In the genomic region with DNA sequence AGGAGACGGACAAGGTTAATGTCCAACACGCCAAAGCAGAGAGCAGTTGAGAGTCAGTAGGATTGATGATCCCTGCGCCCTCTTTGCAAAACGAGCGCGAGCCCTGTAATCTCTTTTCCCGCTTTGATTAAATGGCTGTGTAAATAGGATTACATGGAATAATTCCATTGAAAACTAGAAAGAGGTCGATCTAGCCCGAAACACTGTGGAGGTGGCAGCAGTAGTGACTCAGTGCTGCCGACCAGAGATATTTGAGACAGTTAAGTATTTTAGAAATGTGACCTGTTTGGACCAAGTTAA, we compare ENCODE assay signal across 10 mouse cellular contexts. TPM values are rescaled to one million over a fixed set of nuclear protein-coding genes. Genes with fewer than 3 reads are reported as not detected.
A peak's percentile ranks its signal among the peaks of the same experiment; 100 is the strongest.
DNase-seq lines count a peak whose midpoint lies in the region; ATAC-seq and TF ChIP-seq lines count a peak whose summit lies in the region.
"Had no signal": no experiment of that assay in that cellular context is flagged by ENCODE, and none has a peak within 500 bp of the region (broad histone marks: within the 10 kb centered on the region; RNA-seq: fewer than 3 reads in every experiment).

No protein-coding gene starts in this region.

- 0 out of 2 replicates have a peak overlapping the region, but pooled peaks have one; percentile 78 for H3K9ac ChIP-seq in heart, postnatal 0 days (replicated peaks; ENCODE audit: low read depth, low read length)

- H3K27ac ChIP-seq in brown adipose tissue, adult 24 weeks (replicated peaks; ENCODE audit: low read depth, low read length): peak overlapping the region; percentile 87
- peak overlapping the region; percentile 43; the same call in 1 of the 2 replicates for H3K27ac ChIP-seq in heart, postnatal 0 days (ENCODE audit: low read depth)
- no peak overlapping the region for H3K27ac ChIP-seq in midbrain, embryonic 10.5 days (replicated peaks)

- WGBS in heart, postnatal 0 days: 25% methylated on average over 10 of the region's 10 CpGs
- WGBS in midbrain, embryonic 10.5 days: 2% methylated on average over 10 of the region's 10 CpGs

- peak; percentile 76 for DNase-seq in heart, adult 11 months
- DNase-seq in heart, postnatal 25 days (ENCODE audit: low spot score): no peak
- peak; percentile 17 for DNase-seq in heart, postnatal 0 days (ENCODE audit: low spot score)
- DNase-seq in midbrain, embryonic 10.5 days (ENCODE audit: low spot score): peak; percentile 41
- DNase-seq in left cerebral cortex, postnatal 4 days: no peak
- no peak for DNase-seq in frontal cortex, postnatal 10 days (ENCODE audit: low spot score in 2 of 2)
- DNase-seq in urinary bladder, postnatal 4 days (ENCODE audit: low spot score in 2 of 2): no peak
- DNase-seq: B cell, adult 2 months; gastrocnemius, postnatal 14 days had no signal

- intact Hi-C loops in heart, postnatal 25 days (cut with DNase I): loop anchor here (2.0 to 10.0 kb wide), 7 partner anchors 50 to 375 kb away; a partner anchor contains a TSS
- intact Hi-C loops in left cerebral cortex, postnatal 4 days (cut with DNase I): loop anchor here (2.0 to 10.0 kb wide), 4 partner anchors 137 to 457 kb away; no protein-coding TSS in a partner anchor

- H3K36me3 ChIP-seq in heart, postnatal 0 days (replicated peaks; ENCODE audit: control insufficient read depth, insufficient read depth, low read length): no peaks in the 10 kb centered on the region
- no peaks in the 10 kb centered on the region for H3K36me3 ChIP-seq in midbrain, embryonic 10.5 days

- TF ChIP-seq CTCF in heart, postnatal 0 days (IDR thresholded peaks at IDR 0.05; ENCODE audit: low read depth): no peak

- peaks cover 4% of the 10 kb centered on the region; the same call in 1 of the 2 replicates for H3K4me1 ChIP-seq in brown adipose tissue, adult 24 weeks (ENCODE audit: control insufficient read depth, insufficient read depth, insufficient read length, low read length)
- H3K4me1 ChIP-seq in heart, postnatal 0 days (ENCODE audit: control insufficient read depth, insufficient read depth): peaks cover 14% of the 10 kb centered on the region
- H3K4me1 ChIP-seq in midbrain, embryonic 10.5 days: peaks cover 54% of the 10 kb centered on the region

- peak overlapping the region; percentile 79 for H3K4me3 ChIP-seq in brown adipose tissue, adult 24 weeks (ENCODE audit: insufficient read depth, low read depth, low read length)
- H3K4me3 ChIP-seq in heart, postnatal 0 days (ENCODE audit: low read depth, low read length): peak overlapping the region; percentile 85
- H3K4me3 ChIP-seq in midbrain, embryonic 10.5 days: peak overlapping the region; percentile 72

- no peak for ATAC-seq in heart, postnatal 0 days (ENCODE audit: insufficient read depth, low read depth)

- TF ChIP-seq EP300 in heart, postnatal 0 days (IDR thresholded peaks at IDR 0.05; ENCODE audit: low read depth): no peak

- peak overlapping the region; percentile 86 for H3K4me2 ChIP-seq in heart, postnatal 0 days (ENCODE audit: low read depth, low read length)

- no peaks in the 10 kb centered on the region for H3K27me3 ChIP-seq in heart, postnatal 0 days (ENCODE audit: control insufficient read depth, insufficient read depth, low read length)
- peaks cover 100% of the 10 kb centered on the region for H3K27me3 ChIP-seq in midbrain, embryonic 10.5 days (ENCODE audit: low read depth, poor library complexity, severe bottlenecking)

- H3K9me3 ChIP-seq in heart, postnatal 0 days (replicated peaks; ENCODE audit: control insufficient read depth, low read length): no peaks in the 10 kb centered on the region
- H3K9me3 ChIP-seq in midbrain, embryonic 10.5 days (replicated peaks): no peaks in the 10 kb centered on the region

RNA-seq across cellular contexts. Expression of a gene that starts 2.3 kb away (rescaled TPM):
- total RNA-seq in heart, postnatal 25 days (2021): 10 to 100 TPM; 65.6 to 82.6 TPM
- 9.8 and 14.1 TPM in 2 replicates for polyA plus RNA-seq in brown adipose tissue, adult 24 weeks (2012; ENCODE audit: insufficient read depth, insufficient read length, missing spikeins)
- 18.5 and 20.3 TPM in 2 replicates for total RNA-seq in heart, postnatal 0 days (2014; rRNA removed; ENCODE audit: low replicate concordance)
- polyA plus RNA-seq in heart, postnatal 0 days (2015; fragmentation: Nextera tagmentation; extraction: Ambion mirVana): 22.7 and 23.7 TPM in 2 replicates
- 10.5 and 11.9 TPM in 2 replicates for polyA plus RNA-seq in midbrain, embryonic 10.5 days (2016; fragmentation: Nextera tagmentation; extraction: Ambion mirVana)
- 10 to 100 TPM; 73.6 to 80.7 TPM for total RNA-seq in left cerebral cortex, postnatal 4 days (2021)

Comparison
In these comparisons a context has a peak if more than half of its experiments do, and no peak if none do; other contexts are left out.
1. DNase-seq: peak in heart, adult 11 months (single experiment), heart, postnatal 0 days (single experiment) and midbrain, embryonic 10.5 days (single experiment); none in heart, postnatal 25 days (single experiment), left cerebral cortex, postnatal 4 days (single experiment), frontal cortex, postnatal 10 days (0 of 2) and urinary bladder, postnatal 4 days (0 of 2).
2. Peak in every context shown above with its lines, with median percentiles within 50 percentile points of each other: H3K4me3 ChIP-seq.